Mouse (Mus musculus): ENCODE measurements around the gene Gm19345. TPM values are rescaled to one million over a fixed set of nuclear protein-coding genes. Genes with fewer than 3 reads are reported as not detected.

Gm19345 gene
- polyA plus RNA-seq, 1 experiment = not detected

DNA sequence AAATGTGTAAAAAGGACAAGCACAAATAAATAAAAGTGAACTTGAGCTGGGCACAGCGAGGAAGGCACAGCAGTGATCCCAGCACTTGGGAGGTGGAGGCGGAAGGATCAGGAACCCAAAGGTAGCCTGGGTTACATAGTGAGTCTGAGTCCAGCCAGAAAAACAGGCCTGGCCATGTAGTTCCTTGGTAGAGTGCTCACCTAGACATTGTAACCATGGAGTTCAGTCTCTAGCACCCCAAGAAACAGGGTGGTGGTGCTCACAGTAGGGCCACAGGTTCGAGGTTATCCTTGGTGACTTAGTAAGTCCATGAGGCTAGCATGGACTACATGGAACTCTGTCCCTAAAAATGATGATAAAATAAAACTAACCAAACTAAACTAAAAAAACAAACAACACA lies 10.9 kb upstream of the Gm19345 start:
- Histone ChIP-seq H3K4me3 (replicated peaks) (no peak overlapping the region), H3K27me3 (ENCODE audit: control insufficient read depth) (no peaks in the 10 kb centered on the region), H3K4me1 (ENCODE audit: control insufficient read depth) (no peaks in the 10 kb centered on the region), H3K9me3 (ENCODE audit: control insufficient read depth, low read length) (no peaks in the 10 kb centered on the region), H3K36me3 (ENCODE audit: control insufficient read depth) (no peaks in the 10 kb centered on the region)
- TF ChIP-seq GATA1 (IDR thresholded peaks at IDR 0.05; ENCODE audit: low read length) (no peak), TAL1 (IDR thresholded peaks at IDR 0.05; ENCODE audit: low read length) (no peak)

DNA sequence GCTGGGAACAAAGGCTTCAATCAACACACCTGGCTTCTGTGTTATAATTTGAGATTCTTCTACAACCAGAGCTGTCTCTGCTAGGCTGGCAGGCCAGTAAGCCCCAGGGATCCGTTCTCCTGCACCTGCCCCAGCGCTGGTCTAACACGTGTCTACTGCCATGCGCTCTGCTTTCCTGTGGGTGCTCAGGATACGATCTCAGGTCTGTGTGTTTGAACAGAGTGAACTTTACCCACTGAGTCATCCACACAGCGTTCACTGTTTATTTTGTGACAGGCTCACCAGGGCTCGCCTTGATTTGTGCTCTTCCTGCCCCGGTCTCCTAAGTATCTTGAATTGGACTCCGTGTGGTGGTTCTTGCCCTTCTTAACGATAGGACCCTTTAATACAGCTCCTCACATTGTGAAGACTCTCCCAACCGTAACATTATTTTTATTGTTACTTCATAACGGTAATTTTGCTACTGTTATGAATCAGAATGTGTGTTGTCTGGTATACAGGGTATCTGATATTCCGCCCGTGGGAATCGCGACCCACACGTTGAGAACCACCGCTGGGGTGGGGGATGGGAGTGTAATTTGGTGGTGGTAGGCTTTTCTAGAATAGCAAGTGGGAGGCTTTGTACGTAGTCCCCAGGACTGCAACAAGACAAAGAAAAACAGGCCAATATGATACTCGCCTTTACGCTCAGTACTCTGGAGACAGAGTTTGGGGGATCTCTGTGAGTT lies 10.0 kb upstream of the Gm19345 start:
- Histone ChIP-seq H3K27me3 (ENCODE audit: control insufficient read depth) (no peaks in the 10 kb centered on the region), H3K4me1 (ENCODE audit: control insufficient read depth) (no peaks in the 10 kb centered on the region), H3K36me3 (ENCODE audit: control insufficient read depth) (no peaks in the 10 kb centered on the region), H3K4me3 (replicated peaks) (no peak overlapping the region), H3K9me3 (ENCODE audit: control insufficient read depth, low read length) (no peaks in the 10 kb centered on the region)
- TF ChIP-seq TAL1 (IDR thresholded peaks at IDR 0.05; ENCODE audit: low read length) (no peak), GATA1 (IDR thresholded peaks at IDR 0.05; ENCODE audit: low read length) (no peak)

DNA sequence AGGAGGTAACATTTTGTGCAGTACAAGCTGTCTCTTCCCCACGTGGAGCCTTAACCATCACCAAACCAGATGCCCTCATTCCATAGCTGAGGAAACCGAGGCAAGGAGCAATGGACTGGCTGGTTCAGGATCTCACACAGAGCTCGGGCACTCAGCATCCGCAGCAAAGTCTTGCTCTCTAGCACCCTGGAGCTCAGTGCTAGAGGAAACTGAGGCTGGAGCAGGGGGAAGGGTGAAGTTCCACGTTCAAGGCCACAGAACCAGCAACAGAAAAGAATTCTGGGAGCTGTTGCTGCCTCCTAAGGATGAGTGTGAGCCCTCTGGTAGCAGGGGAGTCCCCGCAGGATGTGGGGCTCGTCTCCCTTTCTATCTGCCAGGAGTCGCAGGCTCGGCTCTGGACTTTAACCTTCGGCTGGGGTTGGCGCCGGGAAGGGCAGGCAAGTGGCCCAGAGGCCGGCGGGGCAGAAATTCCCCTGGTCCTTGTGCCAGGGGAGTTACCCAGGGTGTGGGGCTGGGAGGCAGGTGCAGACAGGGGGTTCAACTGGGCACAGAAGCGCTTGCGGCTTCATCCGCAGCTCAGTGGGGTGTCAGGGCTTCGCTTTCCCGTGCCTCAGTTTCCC lies 8.8 kb upstream of the Gm19345 start:
- Histone ChIP-seq H3K4me1 (ENCODE audit: control insufficient read depth) (no peaks in the 10 kb centered on the region), H3K36me3 (ENCODE audit: control insufficient read depth) (no peaks in the 10 kb centered on the region), H3K4me3 (replicated peaks) (no peak overlapping the region), H3K27me3 (ENCODE audit: control insufficient read depth) (no peaks in the 10 kb centered on the region), H3K9me3 (ENCODE audit: control insufficient read depth, low read length) (no peaks in the 10 kb centered on the region)
- TF ChIP-seq GATA1 (IDR thresholded peaks at IDR 0.05; ENCODE audit: low read length) = no peak
- no peak for TF ChIP-seq TAL1 (IDR thresholded peaks at IDR 0.05; ENCODE audit: low read length)

DNA sequence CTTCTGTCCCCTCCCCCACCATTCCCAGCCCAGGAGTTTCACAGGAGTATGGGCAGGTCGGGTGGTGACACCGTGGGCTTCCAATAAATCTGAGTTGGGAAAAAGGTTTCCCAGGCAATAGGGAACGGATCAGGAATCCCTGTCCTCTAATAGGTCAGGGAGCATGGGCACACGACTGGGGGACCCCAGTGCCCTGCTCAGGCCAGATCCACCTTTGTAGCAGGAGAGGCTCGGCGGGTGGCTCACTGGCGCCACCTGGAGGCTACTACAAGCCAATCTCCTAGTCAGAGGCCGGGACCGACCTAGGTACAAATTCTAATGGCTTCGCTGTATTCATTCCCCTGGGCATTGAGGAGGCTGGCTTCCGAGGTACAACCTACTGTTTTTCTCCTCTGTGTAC lies 8.2 kb upstream of the Gm19345 start:
- H3K36me3 ChIP-seq (ENCODE audit: control insufficient read depth) = no peaks in the 10 kb centered on the region
- no peak overlapping the region for H3K4me3 ChIP-seq (replicated peaks)
- no peaks in the 10 kb centered on the region for H3K27me3 ChIP-seq (ENCODE audit: control insufficient read depth)
- H3K9me3 ChIP-seq (ENCODE audit: control insufficient read depth, low read length) = no peaks in the 10 kb centered on the region
- TF ChIP-seq TAL1 (IDR thresholded peaks at IDR 0.05; ENCODE audit: low read length) (no peak), GATA1 (IDR thresholded peaks at IDR 0.05; ENCODE audit: low read length) (no peak)
- no peaks in the 10 kb centered on the region for H3K4me1 ChIP-seq (ENCODE audit: control insufficient read depth)

DNA sequence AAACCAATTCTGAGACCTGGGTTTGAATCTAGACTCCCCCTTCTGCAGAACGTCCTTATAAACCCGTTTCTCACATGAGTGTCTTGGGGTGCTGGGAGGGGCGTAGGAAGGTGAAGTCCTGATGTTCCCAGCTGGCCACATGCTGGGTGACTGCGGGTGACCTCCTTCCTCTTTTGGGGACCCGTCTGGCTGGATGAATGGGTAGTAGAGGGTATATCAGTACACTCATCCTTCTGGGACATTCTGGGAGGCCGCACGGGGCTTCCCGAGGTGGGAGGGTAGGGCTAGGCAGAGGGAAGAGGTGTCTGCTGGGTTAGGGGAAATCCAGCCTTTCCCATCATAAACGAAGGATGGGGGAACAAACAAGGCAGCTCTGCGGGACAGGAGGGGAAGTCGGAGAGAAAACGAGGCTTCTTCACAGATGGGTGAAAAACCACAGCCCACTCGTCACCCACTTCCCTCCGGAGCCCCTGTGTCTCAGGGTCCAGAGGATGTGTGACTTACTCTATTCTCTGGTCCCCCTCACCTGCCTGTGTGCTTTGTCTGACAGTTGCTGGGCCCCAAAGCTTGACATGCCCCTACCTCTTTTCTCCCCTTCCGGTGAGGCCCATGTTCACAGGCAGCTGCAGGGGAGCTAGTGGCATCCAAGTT lies 7.2 kb upstream of the Gm19345 start:
- no peaks in the 10 kb centered on the region for H3K36me3 ChIP-seq (ENCODE audit: control insufficient read depth)
- no peaks in the 10 kb centered on the region for H3K9me3 ChIP-seq (ENCODE audit: control insufficient read depth, low read length)
- H3K27me3 ChIP-seq (ENCODE audit: control insufficient read depth) = no peaks in the 10 kb centered on the region
- no peak for TF ChIP-seq TAL1 (IDR thresholded peaks at IDR 0.05; ENCODE audit: low read length)
- TF ChIP-seq GATA1 (IDR thresholded peaks at IDR 0.05; ENCODE audit: low read length) = no peak
- no peak overlapping the region for H3K4me3 ChIP-seq (replicated peaks)
- no peaks in the 10 kb centered on the region for H3K4me1 ChIP-seq (ENCODE audit: control insufficient read depth)

DNA sequence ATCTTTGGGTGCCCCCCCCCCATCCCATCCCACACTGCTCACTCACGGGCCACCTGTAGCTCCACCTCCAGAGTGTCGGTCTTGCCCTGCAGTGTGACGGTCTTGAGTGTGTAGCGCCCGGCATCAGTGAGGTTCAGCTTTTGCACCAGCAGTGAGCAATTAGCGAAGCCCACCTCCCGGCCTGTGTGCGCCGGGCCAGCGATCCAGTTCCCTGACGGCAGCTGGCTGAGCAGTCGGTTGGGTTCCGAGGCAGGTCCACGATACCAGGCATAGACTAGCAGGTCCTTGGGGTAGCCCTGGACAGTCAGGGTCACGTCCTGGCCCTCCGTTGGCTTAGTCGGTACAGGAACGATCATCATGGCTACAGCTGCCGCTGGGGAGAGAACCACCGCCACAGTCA lies 1.7 kb downstream of the Gm19345 start:
- no peak for TF ChIP-seq GATA1 (IDR thresholded peaks at IDR 0.05; ENCODE audit: low read length)
- TF ChIP-seq TAL1 (IDR thresholded peaks at IDR 0.05; ENCODE audit: low read length) = no peak
- H3K27me3 ChIP-seq (ENCODE audit: control insufficient read depth) = peaks cover 14% of the 10 kb centered on the region
- H3K4me3 ChIP-seq (replicated peaks) = no peak overlapping the region
- peaks cover 3% of the 10 kb centered on the region for H3K9me3 ChIP-seq (ENCODE audit: control insufficient read depth, low read length)
- H3K4me1 ChIP-seq (ENCODE audit: control insufficient read depth) = 0 out of 2 replicates have a peak, but pooled peaks cover 3% of the 10 kb centered on the region
- no peaks in the 10 kb centered on the region for H3K36me3 ChIP-seq (ENCODE audit: control insufficient read depth)

DNA sequence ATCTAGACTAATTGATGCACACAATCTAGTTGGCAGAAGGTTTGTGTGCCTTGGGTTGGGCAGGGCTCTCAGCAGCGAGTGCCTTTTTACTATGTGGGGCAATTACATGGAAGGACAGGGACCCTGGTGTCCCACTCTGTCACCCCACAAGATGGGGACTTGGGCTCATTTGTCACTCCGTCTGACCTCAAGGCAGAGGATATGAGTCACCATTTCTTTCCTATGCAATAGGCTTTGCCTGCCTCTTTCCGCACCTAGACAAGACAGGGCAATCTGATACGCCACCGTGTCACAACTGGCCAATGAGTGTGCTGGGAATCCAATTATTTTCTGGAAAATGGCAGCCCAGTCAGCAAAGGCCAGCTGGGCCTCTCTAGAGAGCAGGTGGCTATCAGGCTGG lies 3.9 kb downstream of the Gm19345 start:
- H3K27me3 ChIP-seq (ENCODE audit: control insufficient read depth) = peaks cover 11% of the 10 kb centered on the region
- no peak overlapping the region for H3K4me3 ChIP-seq (replicated peaks)
- TF ChIP-seq TAL1 (IDR thresholded peaks at IDR 0.05; ENCODE audit: low read length) = no peak
- TF ChIP-seq GATA1 (IDR thresholded peaks at IDR 0.05; ENCODE audit: low read length) = no peak
- H3K36me3 ChIP-seq (ENCODE audit: control insufficient read depth) = no peaks in the 10 kb centered on the region
- H3K4me1 ChIP-seq (ENCODE audit: control insufficient read depth) = 0 out of 2 replicates have a peak, but pooled peaks cover 3% of the 10 kb centered on the region
- H3K9me3 ChIP-seq (ENCODE audit: control insufficient read depth, low read length) = no peaks in the 10 kb centered on the region

DNA sequence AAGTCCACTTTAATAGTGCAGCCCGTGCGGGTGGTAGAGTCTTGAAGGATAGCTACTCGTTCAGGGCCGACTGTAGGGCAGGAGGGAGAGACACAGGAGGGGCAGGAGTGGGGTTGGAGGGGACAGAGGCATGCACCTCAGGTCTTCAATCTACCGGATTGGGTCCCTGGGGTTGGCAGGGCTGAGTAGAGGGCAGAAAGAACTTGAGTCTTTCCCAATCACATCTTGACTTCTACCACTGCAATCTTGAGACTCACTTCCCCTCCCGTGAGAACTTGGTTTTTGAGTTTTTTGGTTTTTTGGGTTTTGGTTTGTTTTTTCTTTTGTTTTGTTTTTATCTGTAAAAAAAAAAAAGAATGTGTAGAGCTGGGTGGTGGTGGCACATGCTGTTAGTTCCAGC lies 4.5 kb downstream of the Gm19345 start:
- TF ChIP-seq TAL1 (IDR thresholded peaks at IDR 0.05; ENCODE audit: low read length) = no peak
- TF ChIP-seq GATA1 (IDR thresholded peaks at IDR 0.05; ENCODE audit: low read length) = no peak
- Histone ChIP-seq H3K4me1 (ENCODE audit: control insufficient read depth) (0 out of 2 replicates have a peak, but pooled peaks cover 3% of the 10 kb centered on the region), H3K36me3 (ENCODE audit: control insufficient read depth) (no peaks in the 10 kb centered on the region), H3K9me3 (ENCODE audit: control insufficient read depth, low read length) (no peaks in the 10 kb centered on the region), H3K4me3 (replicated peaks) (no peak overlapping the region), H3K27me3 (ENCODE audit: control insufficient read depth) (peaks cover 11% of the 10 kb centered on the region)

DNA sequence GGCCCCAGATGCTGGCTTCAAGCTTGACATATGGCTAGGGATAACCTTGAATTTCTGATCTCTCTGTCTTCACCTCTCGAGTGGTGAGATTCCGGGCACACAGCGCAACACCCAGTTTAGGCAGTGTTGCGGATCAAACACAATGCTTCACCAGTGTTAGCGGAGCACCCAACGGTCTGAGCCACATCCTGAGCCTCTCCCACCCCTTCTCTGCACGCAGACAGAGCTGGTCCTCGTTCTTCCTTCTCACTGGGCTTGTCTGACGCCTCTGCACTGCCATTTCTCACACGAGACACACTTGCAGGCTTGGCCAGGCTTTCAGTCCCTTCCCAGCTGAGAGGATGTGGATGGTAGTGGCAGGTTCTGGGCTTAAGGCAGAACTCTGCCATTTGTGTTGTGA lies 7.9 kb downstream of the Gm19345 start:
- Histone ChIP-seq H3K36me3 (ENCODE audit: control insufficient read depth) (no peaks in the 10 kb centered on the region), H3K4me1 (ENCODE audit: control insufficient read depth) (no peaks in the 10 kb centered on the region), H3K9me3 (ENCODE audit: control insufficient read depth, low read length) (no peaks in the 10 kb centered on the region), H3K27me3 (ENCODE audit: control insufficient read depth) (no peaks in the 10 kb centered on the region), H3K4me3 (replicated peaks) (no peak overlapping the region)
- no peak for TF ChIP-seq TAL1 (IDR thresholded peaks at IDR 0.05; ENCODE audit: low read length)
- TF ChIP-seq GATA1 (IDR thresholded peaks at IDR 0.05; ENCODE audit: low read length) = no peak

All from erythroblast, embryonic 14.5 days (primary cell).